Mouse (Mus musculus) kidney, embryonic 14.5 days (tissue): ENCODE measurements around the gene Porcn. TPM values are rescaled to one million over a fixed set of nuclear protein-coding genes. Genes with fewer than 3 reads are reported as not detected.

ENCODE experiments used
- ATAC-seq: fragments of 200-750 bp; cut with Nextera tagmentation; 2 replicates; pipeline ENCODE4 v1.8.0; 2017; ENCODE audit warnings: moderate number of reproducible peaks, mild to moderate bottlenecking, moderate TSS enrichment, moderate library complexity; ENCODE audit not compliant: low FRiP score, low TSS enrichment
- H3K27ac ChIP-seq: fragments of 300-500 bp; sonication (generic); 2 replicates; pipeline ENCODE4 v1.5.1; 2014; ENCODE audit warnings: low read depth, mild to moderate bottlenecking, low read length, moderate library complexity, mixed read lengths
- H3K27me3 ChIP-seq: fragments of 300-500 bp; sonication (generic); 2 replicates; pipeline ENCODE4 v1.6.1; 2014; ENCODE audit warnings: mild to moderate bottlenecking, low read length; ENCODE audit not compliant: control insufficient read depth, insufficient read depth
- H3K36me3 ChIP-seq: fragments of 300-500 bp; sonication (generic); 2 replicates; pipeline ENCODE4 v1.6.1; 2014; ENCODE audit warnings: low read length, mixed read lengths; ENCODE audit not compliant: control insufficient read depth, insufficient read depth
- H3K4me1 ChIP-seq: fragments of 300-500 bp; sonication (generic); 2 replicates; pipeline ENCODE4 v1.6.1; 2014; ENCODE audit warnings: low read length, mixed read lengths; ENCODE audit not compliant: control insufficient read depth, insufficient read depth
- H3K4me2 ChIP-seq: fragments of 300-500 bp; sonication (generic); replicated peaks from 2 replicates; pipeline ENCODE4 v1.6.1; 2014; ENCODE audit warnings: low read depth, mild to moderate bottlenecking, low read length
- H3K4me3 ChIP-seq: fragments of 300-500 bp; sonication (generic); 2 replicates; pipeline ENCODE4 v1.5.1; 2014; ENCODE audit warnings: mild to moderate bottlenecking, low read length
- H3K9ac ChIP-seq: fragments of 300-500 bp; sonication (generic); 2 replicates; pipeline ENCODE4 v1.6.1; 2014; ENCODE audit warnings: low read depth, mild to moderate bottlenecking, low read length, moderate library complexity
- H3K9me3 ChIP-seq: fragments of 300-500 bp; sonication (generic); 2 replicates; pipeline ENCODE4 v1.6.1; 2016; ENCODE audit warnings: low read length; ENCODE audit not compliant: control insufficient read depth
- WGBS: fragments of 180-500 bp; shearing (Covaris S2); extraction: QIAGEN DNeasy Blood & Tissue Kit; methylation state at CpG from one replicate; pipeline ENCODE4 v1.1.7; 2014; 5-methylcytosine and 5-hydroxymethylcytosine counted together
- polyA plus RNA-seq: library from polyadenylated mRNA; unstranded; fragments of >200 nt; fragmentation: Nextera tagmentation; extraction: Ambion mirVana; gene quantifications from 2 replicates; pipeline ENCODE4 v1.2.1, GENCODE M21; 2014

The Porcn gene
- polyA plus RNA-seq, 1 experiment from 2014 or later = 8.1 TPM

GRCm38 (mm10) chrX:8164471-8164870 is 41.9 kb downstream of the Porcn start:
- no peak overlapping the region for H3K27ac ChIP-seq
- H3K4me1 ChIP-seq = no peaks in the 10 kb centered on the region
- H3K27me3 ChIP-seq = no peaks in the 10 kb centered on the region
- H3K36me3 ChIP-seq = no peaks in the 10 kb centered on the region
- ATAC-seq = no peak
- H3K4me2 ChIP-seq = no peak overlapping the region
- no peak overlapping the region for H3K4me3 ChIP-seq
- H3K9ac ChIP-seq = no peak overlapping the region
- no peaks in the 10 kb centered on the region for H3K9me3 ChIP-seq
- WGBS = 79% methylated on average over 4 of the region's 4 CpGs

- no peak for ATAC-seq
- no peak overlapping the region for H3K27ac ChIP-seq
- no peak overlapping the region for H3K9ac ChIP-seq
- H3K4me2 ChIP-seq = no peak overlapping the region
- no peaks in the 10 kb centered on the region for H3K36me3 ChIP-seq
- H3K4me3 ChIP-seq = no peak overlapping the region
- no peaks in the 10 kb centered on the region for H3K4me1 ChIP-seq
- no peaks in the 10 kb centered on the region for H3K9me3 ChIP-seq
- H3K27me3 ChIP-seq = no peaks in the 10 kb centered on the region
- 88% methylated on average over 5 of the region's 5 CpGs for WGBS
Observed at GRCm38 (mm10) chrX:8163076-8163475, 43.2 kb downstream of the Porcn start.

- Histone ChIP-seq H3K36me3 (peaks cover 34% of the 10 kb centered on the region), H3K9me3 (no peaks in the 10 kb centered on the region), H3K4me1 (no peaks in the 10 kb centered on the region; the same call in 1 of the 2 replicates), H3K9ac (peak within 1 kb of the TSS; percentile 84), H3K27me3 (no peaks in the 10 kb centered on the region), H3K4me3 (peak within 1 kb of the TSS; percentile 62), H3K4me2 (peak within 1 kb of the TSS; percentile 75), H3K27ac (peak within 1 kb of the TSS; percentile 97)
- ATAC-seq = peak; percentile 95
- WGBS = 25% methylated on average over 65 of the region's 65 CpGs
Observed at GRCm38 (mm10) chrX:8145153-8145991, 61.0 kb downstream of the Porcn start, which contains the start of gene Rbm3. Rbm3 (minus strand) TSS chrX:8145880.

Other genes starting within 250 kb of the Porcn start
- gene Gata1, start 228.5 kb downstream of the Porcn start, polyA plus RNA-seq = 0.49 and 0.53 TPM in 2 replicates
- gene Glod5, start 188.0 kb downstream of the Porcn start, polyA plus RNA-seq = not detected in 2 replicates
- gene Suv39h1, start 131.8 kb downstream of the Porcn start, polyA plus RNA-seq = 52.0 and 79.3 TPM in 2 replicates
- gene Was, start 116.0 kb downstream of the Porcn start, polyA plus RNA-seq = 0.27 and 0.51 TPM in 2 replicates
- 19.3 and 21.3 TPM in 2 replicates for gene Wdr13, start 73.6 kb downstream of the Porcn start, polyA plus RNA-seq
- 606 and 668 TPM in 2 replicates for gene Rbm3, start 60.6 kb downstream of the Porcn start, polyA plus RNA-seq
- 9.3 and 12.1 TPM in 2 replicates for gene Tbc1d25, start 30.3 kb downstream of the Porcn start, polyA plus RNA-seq
- 20.8 and 37.6 TPM in 2 replicates for gene Ebp, start 13.0 kb downstream of the Porcn start, polyA plus RNA-seq
- gene Ftsj1, start 45.9 kb upstream of the Porcn start, polyA plus RNA-seq = 35.6 and 42.0 TPM in 2 replicates
- gene Slc38a5, start 64.6 kb upstream of the Porcn start, polyA plus RNA-seq = 1.3 and 2.5 TPM in 2 replicates
- not detected in 2 replicates for gene Ssxb10, start 120.9 kb upstream of the Porcn start, polyA plus RNA-seq
- gene Ssxb9, start 160.5 kb upstream of the Porcn start, polyA plus RNA-seq = not detected in 2 replicates
- not detected in 2 replicates for gene Ssxb1, start 206.8 kb upstream of the Porcn start, polyA plus RNA-seq